Mouse (Mus musculus) liver, embryonic 16.5 days (tissue): Measurements from ENCODE around the gene C1qc. TPM values are rescaled to one million over a fixed set of nuclear protein-coding genes. Genes with fewer than 3 reads are reported as not detected.

Source experiments
- ATAC-seq: fragments of 200-750 bp; cut with Nextera tagmentation; 2 replicates; pipeline ENCODE4 v1.8.0; 2017; ENCODE audit warnings: low read depth, mild to moderate bottlenecking, moderate number of reproducible peaks, moderate library complexity
- H3K27ac ChIP-seq: fragments of 300-500 bp; sonication (generic); 2 replicates; pipeline ENCODE4 v1.5.1; 2014; ENCODE audit warnings: mild to moderate bottlenecking, low read length
- H3K27me3 ChIP-seq: fragments of 300-500 bp; sonication (generic); 2 replicates; pipeline ENCODE4 v1.6.1; 2014; ENCODE audit warnings: low read depth, low read length, mixed read lengths; ENCODE audit not compliant: control insufficient read depth, insufficient read depth
- H3K36me3 ChIP-seq: fragments of 300-500 bp; sonication (generic); 2 replicates; pipeline ENCODE4 v1.6.1; 2014; ENCODE audit warnings: mild to moderate bottlenecking; ENCODE audit not compliant: control insufficient read depth, insufficient read depth
- H3K4me1 ChIP-seq: fragments of 300-500 bp; sonication (generic); 2 replicates; pipeline ENCODE4 v1.6.1; 2014; ENCODE audit warnings: low read depth, low read length, mixed read lengths; ENCODE audit not compliant: control insufficient read depth
- H3K4me2 ChIP-seq: fragments of 300-500 bp; sonication (generic); 2 replicates; pipeline ENCODE4 v1.6.1; 2014; ENCODE audit warnings: low read depth, low read length, mixed read lengths
- H3K4me3 ChIP-seq: fragments of 300-500 bp; sonication (generic); 2 replicates; pipeline ENCODE4 v1.5.1; 2014; ENCODE audit warnings: low read depth, mild to moderate bottlenecking, low read length
- H3K9ac ChIP-seq: fragments of 300-500 bp; sonication (generic); 2 replicates; pipeline ENCODE4 v1.6.1; 2014; ENCODE audit warnings: low read depth, low read length
- H3K9me3 ChIP-seq: fragments of 300-500 bp; sonication (generic); replicated peaks from 2 replicates; pipeline ENCODE4 v1.6.1; 2016; ENCODE audit warnings: low read length; ENCODE audit not compliant: control insufficient read depth
- WGBS: fragments of 180-500 bp; shearing (Covaris S2); extraction: QIAGEN DNeasy Blood & Tissue Kit; methylation state at CpG from one replicate; pipeline ENCODE4 v1.1.7; 2014; ENCODE audit not compliant: insufficient replicate concordance; 5-methylcytosine and 5-hydroxymethylcytosine counted together
- polyA plus RNA-seq: library from polyadenylated mRNA; unstranded; fragments of >200 nt; fragmentation: Nextera tagmentation; extraction: Ambion mirVana; gene quantifications from 2 replicates; pipeline ENCODE4 v1.2.1, GENCODE M21; 2015

C1qc gene
- polyA plus RNA-seq, 1 experiment from 2014 or later = 68.2 TPM

DNA sequence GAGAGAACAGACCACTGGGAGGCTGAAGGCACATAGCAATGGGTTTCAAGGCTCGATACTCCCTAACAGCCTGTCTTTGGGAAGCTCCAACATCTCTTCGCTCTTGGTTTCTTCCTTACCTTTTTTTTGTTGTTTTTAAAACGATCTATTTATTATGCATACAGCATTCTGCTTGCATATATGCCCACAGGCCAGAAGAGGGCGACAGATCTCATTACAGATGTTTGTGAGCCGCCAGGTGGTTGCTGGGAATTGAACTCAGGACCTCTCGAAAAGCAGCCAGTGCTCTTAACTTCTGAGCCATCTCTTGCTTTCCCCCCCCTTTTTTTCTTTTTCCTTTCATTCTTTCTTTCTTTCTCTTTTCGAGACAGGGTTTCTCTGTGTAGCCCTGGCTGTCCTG, 6.3 kb upstream of the C1qc start:
- 48% methylated on average over 7 of the region's 7 CpGs for WGBS
- H3K27ac ChIP-seq = no peak overlapping the region
- H3K27me3 ChIP-seq = peaks cover 19% of the 10 kb centered on the region
- no peaks in the 10 kb centered on the region for H3K36me3 ChIP-seq
- H3K9me3 ChIP-seq = no peaks in the 10 kb centered on the region
- no peak overlapping the region for H3K4me2 ChIP-seq
- ATAC-seq = no peak
- no peaks in the 10 kb centered on the region for H3K4me1 ChIP-seq
- no peak overlapping the region for H3K9ac ChIP-seq
- no peak overlapping the region for H3K4me3 ChIP-seq

GRCm38 (mm10) chr4:136898637-136899036, 5.8 kb upstream of the C1qc start, which contains the start of gene C1qa:
C1qa (minus strand) TSS chr4:136898803.
- no peak for ATAC-seq
- Histone ChIP-seq H3K27me3 (peaks cover 19% of the 10 kb centered on the region), H3K4me1 (no peaks in the 10 kb centered on the region), H3K9ac (no peak within 1 kb of the TSS), H3K27ac (no peak within 1 kb of the TSS), H3K4me3 (peak within 1 kb of the TSS; percentile 6; the same call in 1 of the 2 replicates), H3K9me3 (no peaks in the 10 kb centered on the region), H3K36me3 (no peaks in the 10 kb centered on the region), H3K4me2 (no peak within 1 kb of the TSS)
- 63% methylated on average over 9 of the region's 9 CpGs for WGBS

DNA sequence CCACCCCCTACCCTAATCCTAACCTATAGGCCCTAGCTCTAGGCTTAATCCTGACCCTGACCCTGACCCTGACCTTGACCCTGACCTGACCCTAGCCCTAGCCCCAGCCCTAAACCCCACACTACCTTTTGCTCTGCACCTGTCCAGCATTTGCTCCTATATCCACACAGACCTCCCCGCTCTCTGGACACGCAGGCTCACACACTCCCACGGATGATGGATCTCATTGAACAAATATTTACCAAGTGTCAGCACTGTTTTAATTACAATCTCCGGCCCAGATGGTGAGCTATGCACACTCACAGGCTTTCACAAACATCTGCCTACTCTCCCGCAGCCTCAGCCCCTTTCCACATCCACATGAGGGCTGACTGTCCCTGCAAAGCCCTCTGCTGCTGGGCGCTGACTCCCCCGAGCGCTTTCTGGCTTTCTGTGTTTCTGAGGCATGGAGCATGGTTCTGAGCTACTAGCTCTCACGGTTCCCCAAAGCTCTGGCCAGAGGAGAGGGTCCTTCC, 5.3 kb upstream of the C1qc start:
- Histone ChIP-seq H3K9ac (no peak overlapping the region), H3K27me3 (peaks cover 19% of the 10 kb centered on the region), H3K4me2 (no peak overlapping the region), H3K27ac (no peak overlapping the region), H3K4me1 (no peaks in the 10 kb centered on the region), H3K9me3 (no peaks in the 10 kb centered on the region), H3K4me3 (peak overlapping the region; percentile 6; the same call in 1 of the 2 replicates), H3K36me3 (no peaks in the 10 kb centered on the region)
- no peak for ATAC-seq
- WGBS = 54% methylated on average over 9 of the region's 9 CpGs

GRCm38 (mm10) chr4:136896461-136896860, 3.6 kb upstream of the C1qc start:
- H3K36me3 ChIP-seq = no peaks in the 10 kb centered on the region
- peaks cover 19% of the 10 kb centered on the region for H3K27me3 ChIP-seq
- WGBS = 33% methylated on average over 10 of the region's 10 CpGs

DNA sequence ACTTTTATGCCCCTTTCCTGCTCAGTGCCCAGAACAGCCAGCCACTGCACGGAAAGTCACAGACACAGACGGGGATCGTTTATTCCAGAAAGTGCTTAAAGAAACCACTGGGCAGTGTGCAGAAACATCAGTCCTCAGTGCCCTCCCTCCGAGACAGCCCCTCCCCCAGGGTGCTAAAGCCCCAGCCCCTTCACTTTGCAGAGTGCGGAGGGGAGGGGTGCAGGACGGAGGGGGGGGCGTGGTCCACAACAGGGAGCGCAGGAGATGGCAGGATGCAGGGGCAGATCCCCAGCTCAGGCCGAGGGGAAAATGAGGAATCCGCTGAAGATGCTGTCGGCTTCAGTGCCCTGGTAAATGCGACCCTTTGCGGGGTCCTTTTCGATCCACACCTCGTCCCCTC, 3.0 kb upstream of the C1qc start:
- no peaks in the 10 kb centered on the region for H3K36me3 ChIP-seq
- H3K4me2 ChIP-seq = no peak overlapping the region
- no peak for ATAC-seq
- no peak overlapping the region for H3K27ac ChIP-seq
- H3K27me3 ChIP-seq = peaks cover 19% of the 10 kb centered on the region
- no peak overlapping the region for H3K9ac ChIP-seq
- WGBS = 11% methylated on average over 15 of the region's 15 CpGs
- H3K4me3 ChIP-seq = no peak overlapping the region
- H3K4me1 ChIP-seq = no peaks in the 10 kb centered on the region
- no peaks in the 10 kb centered on the region for H3K9me3 ChIP-seq

More at GRCm38 (mm10) chr4:136896461-136896860, 3.6 kb upstream of the C1qc start:
- ATAC-seq = no peak
- no peak overlapping the region for H3K4me3 ChIP-seq
- H3K9ac ChIP-seq = no peak overlapping the region
- H3K9me3 ChIP-seq = no peaks in the 10 kb centered on the region
- H3K4me1 ChIP-seq = no peaks in the 10 kb centered on the region
- no peak overlapping the region for H3K4me2 ChIP-seq
- H3K27ac ChIP-seq = no peak overlapping the region

DNA sequence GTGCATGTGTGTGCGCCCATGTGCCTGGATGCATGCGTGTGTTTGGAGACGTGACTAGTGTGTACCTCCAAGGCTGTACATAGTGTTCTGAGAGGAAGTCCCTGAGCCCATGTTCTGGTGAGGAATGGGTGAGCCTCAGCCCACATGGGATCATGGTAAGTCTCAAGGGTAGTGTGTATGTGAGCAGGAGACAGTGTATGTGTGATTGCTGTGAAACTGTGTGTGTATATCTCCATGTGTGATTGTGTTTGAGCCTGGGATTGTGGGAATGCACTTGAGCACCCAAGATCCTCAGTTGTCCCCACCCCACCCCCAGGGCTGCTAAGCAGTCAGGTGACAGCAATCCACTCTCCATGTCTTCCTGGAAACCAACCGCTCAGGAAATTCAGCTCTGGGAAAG, 2.0 kb upstream of the C1qc start:
- no peak overlapping the region for H3K27ac ChIP-seq
- no peak overlapping the region for H3K4me3 ChIP-seq
- no peak overlapping the region for H3K4me2 ChIP-seq
- 48% methylated on average over 4 of the region's 4 CpGs for WGBS
- H3K9ac ChIP-seq = no peak overlapping the region
- ATAC-seq = no peak; the same call in 1 of the 2 replicates
- H3K27me3 ChIP-seq = peaks cover 19% of the 10 kb centered on the region
- no peaks in the 10 kb centered on the region for H3K9me3 ChIP-seq
- H3K4me1 ChIP-seq = no peaks in the 10 kb centered on the region
- no peaks in the 10 kb centered on the region for H3K36me3 ChIP-seq

DNA sequence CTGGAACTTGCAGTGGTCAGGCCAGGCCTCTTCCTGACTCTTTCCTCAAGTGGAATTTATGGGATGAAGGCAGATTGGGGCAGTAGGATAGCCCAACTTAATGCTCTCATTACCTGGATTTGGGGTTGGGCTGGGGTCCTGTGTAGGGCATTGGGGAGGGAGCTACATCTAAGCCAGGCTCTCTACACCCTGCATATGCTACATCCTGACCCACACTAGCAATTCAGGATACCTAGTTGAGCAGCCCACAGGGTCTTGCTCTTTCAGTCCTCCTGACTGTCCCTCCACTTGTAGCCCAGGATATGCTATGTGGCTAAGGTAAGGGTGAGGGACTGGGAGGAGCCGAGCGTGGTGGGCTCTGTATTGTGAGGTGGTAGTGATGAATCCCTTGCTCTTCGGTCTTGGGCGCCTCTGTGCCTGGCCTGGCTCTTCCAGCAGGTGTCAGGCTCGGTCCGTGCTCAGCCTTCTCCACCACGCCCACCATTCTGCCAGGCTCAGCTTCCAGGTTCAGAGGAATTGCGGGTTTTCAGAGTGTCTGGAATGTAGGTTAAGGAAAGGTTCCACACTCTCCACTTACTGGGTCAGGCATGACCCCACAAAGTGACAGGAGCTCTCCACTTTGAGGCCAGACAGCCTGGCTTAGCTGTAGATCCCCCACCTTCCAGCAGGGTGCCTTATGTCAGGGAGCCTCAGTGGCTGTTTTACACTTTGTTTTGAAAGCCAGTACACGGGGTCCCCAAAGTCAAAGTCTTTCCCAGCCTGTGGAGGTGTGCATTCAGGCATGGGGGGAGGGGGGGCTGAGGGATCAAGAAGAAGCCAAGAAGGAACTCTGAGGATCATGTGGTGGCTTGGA, 1.1 kb upstream of the C1qc start:
- Histone ChIP-seq H3K27ac (no peak overlapping the region), H3K9ac (no peak overlapping the region), H3K36me3 (no peaks in the 10 kb centered on the region), H3K4me3 (no peak overlapping the region), H3K27me3 (peaks cover 19% of the 10 kb centered on the region), H3K9me3 (no peaks in the 10 kb centered on the region), H3K4me1 (no peaks in the 10 kb centered on the region), H3K4me2 (no peak overlapping the region)
- WGBS = 5% methylated on average over 9 of the region's 9 CpGs
- ATAC-seq = no peak

DNA sequence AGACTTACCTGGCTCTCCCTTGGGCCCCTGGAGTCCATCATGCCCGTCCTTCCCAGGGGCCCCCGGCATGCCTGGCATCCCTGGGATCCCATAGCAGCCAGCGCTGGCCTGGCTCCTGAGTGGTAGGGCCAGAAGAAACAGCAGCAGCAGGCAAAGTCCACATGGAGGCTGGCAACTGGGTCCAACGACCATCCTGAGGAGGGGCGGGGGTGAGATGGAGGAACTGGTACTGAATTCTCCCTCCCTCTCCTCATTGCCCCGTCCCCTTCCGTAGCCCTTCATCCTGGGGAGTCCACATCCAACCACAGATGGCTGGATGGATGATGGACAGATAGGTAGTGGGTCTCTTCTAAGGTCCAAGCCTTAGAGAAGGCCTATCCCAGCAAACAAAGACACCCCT, 494 bp downstream of the C1qc start:
- Histone ChIP-seq H3K36me3 (no peaks in the 10 kb centered on the region), H3K4me1 (no peaks in the 10 kb centered on the region), H3K4me3 (0 out of 2 replicates have a peak overlapping the region, but pooled peaks have one; percentile 7), H3K27me3 (peaks cover 19% of the 10 kb centered on the region), H3K9ac (no peak overlapping the region), H3K9me3 (no peaks in the 10 kb centered on the region), H3K27ac (no peak overlapping the region), H3K4me2 (no peak overlapping the region)
- WGBS = 39% methylated on average over 7 of the region's 7 CpGs
- ATAC-seq = no peak

- Histone ChIP-seq H3K4me2 (no peak overlapping the region), H3K9ac (no peak overlapping the region), H3K4me3 (no peak overlapping the region), H3K27ac (no peak overlapping the region), H3K27me3 (peaks cover 10% of the 10 kb centered on the region), H3K9me3 (no peaks in the 10 kb centered on the region), H3K4me1 (no peaks in the 10 kb centered on the region), H3K36me3 (no peaks in the 10 kb centered on the region)
- ATAC-seq = no peak
- WGBS = 61% methylated on average over 4 of the region's 4 CpGs
Observed at GRCm38 (mm10) chr4:136891115-136891514, 1.8 kb downstream of the C1qc start.
